Mouse (Mus musculus) embryonic facial prominence, embryonic 15.5 days (tissue): ENCODE data around the gene Rpap1. TPM values are rescaled to one million over a fixed set of nuclear protein-coding genes. Genes with fewer than 3 reads are reported as not detected.

ENCODE experiments used
- ATAC-seq: fragments of 200-750 bp; cut with Nextera tagmentation; 2 replicates; pipeline ENCODE4 v1.8.0; 2017; ENCODE audit warnings: low read depth, moderate TSS enrichment; ENCODE audit not compliant: insufficient number of reproducible peaks, low FRiP score, low TSS enrichment
- H3K27ac ChIP-seq: fragments of 300-500 bp; sonication (generic); replicated peaks from 2 replicates; pipeline ENCODE4 v1.5.1; 2015; ENCODE audit warnings: mild to moderate bottlenecking, inconsistent platforms
- H3K27me3 ChIP-seq: fragments of 300-500 bp; sonication (generic); 2 replicates; pipeline ENCODE4 v1.6.1; 2015; ENCODE audit warnings: inconsistent platforms
- H3K36me3 ChIP-seq: fragments of 300-500 bp; sonication (generic); 2 replicates; pipeline ENCODE4 v1.6.1; 2015; ENCODE audit warnings: mild to moderate bottlenecking, inconsistent platforms
- H3K4me1 ChIP-seq: fragments of 300-500 bp; sonication (generic); 2 replicates; pipeline ENCODE4 v1.6.1; 2015; ENCODE audit warnings: inconsistent platforms
- H3K4me2 ChIP-seq: fragments of 300-500 bp; sonication (generic); replicated peaks from 2 replicates; pipeline ENCODE4 v1.6.1; 2015; ENCODE audit warnings: mild to moderate bottlenecking, inconsistent platforms
- H3K4me3 ChIP-seq: fragments of 300-500 bp; sonication (generic); replicated peaks from 2 replicates; pipeline ENCODE4 v1.5.1; 2015; ENCODE audit warnings: mild to moderate bottlenecking, inconsistent platforms
- H3K9ac ChIP-seq: fragments of 300-500 bp; sonication (generic); 2 replicates; pipeline ENCODE4 v1.6.1; 2015; ENCODE audit warnings: inconsistent platforms
- H3K9me3 ChIP-seq: fragments of 300-500 bp; sonication (generic); replicated peaks from 2 replicates; pipeline ENCODE4 v1.6.1; 2016; ENCODE audit warnings: inconsistent platforms
- WGBS: fragments of 180-500 bp; shearing (Covaris S2); methylation state at CpG from one replicate; pipeline ENCODE4 v1.1.7; 2015; 5-methylcytosine and 5-hydroxymethylcytosine counted together
- polyA plus RNA-seq: library from polyadenylated mRNA; unstranded; fragments of >200 nt; fragmentation: Nextera tagmentation; extraction: Ambion mirVana; gene quantifications from 2 replicates; pipeline ENCODE4 v1.2.1, GENCODE M21; 2015

The Rpap1 gene
- polyA plus RNA-seq, 1 experiment from 2014 or later = 25.8 TPM

DNA sequence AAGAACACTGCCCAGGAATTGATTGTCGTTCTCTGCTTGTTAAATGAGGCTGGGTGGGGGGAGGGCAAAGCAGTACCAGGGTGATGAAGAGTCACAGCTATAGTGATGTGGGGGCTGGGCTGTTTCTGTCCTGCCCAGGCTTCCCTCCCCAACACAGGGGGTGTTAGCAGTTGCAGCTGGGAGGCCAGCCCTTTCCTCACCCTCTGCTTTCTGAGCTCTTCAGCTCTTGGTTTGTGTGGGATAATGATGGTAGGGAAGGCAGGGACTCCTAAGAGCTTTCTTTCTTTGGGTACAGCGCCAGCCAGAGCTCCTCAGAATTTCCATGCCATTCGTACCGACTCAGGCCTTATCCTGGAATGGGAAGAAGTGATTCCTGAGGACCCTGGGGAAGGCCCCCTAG is 21.1 kb upstream of the Rpap1 start:
- WGBS = 21% methylated on average over 4 of the region's 4 CpGs
- no peak overlapping the region for H3K4me3 ChIP-seq
- H3K4me2 ChIP-seq = no peak overlapping the region
- no peak overlapping the region for H3K9ac ChIP-seq
- no peaks in the 10 kb centered on the region for H3K27me3 ChIP-seq
- no peaks in the 10 kb centered on the region for H3K9me3 ChIP-seq
- H3K27ac ChIP-seq = no peak overlapping the region
- peaks cover 74% of the 10 kb centered on the region for H3K36me3 ChIP-seq
- H3K4me1 ChIP-seq = peaks cover 18% of the 10 kb centered on the region; the same call in 1 of the 2 replicates
- no peak for ATAC-seq

DNA sequence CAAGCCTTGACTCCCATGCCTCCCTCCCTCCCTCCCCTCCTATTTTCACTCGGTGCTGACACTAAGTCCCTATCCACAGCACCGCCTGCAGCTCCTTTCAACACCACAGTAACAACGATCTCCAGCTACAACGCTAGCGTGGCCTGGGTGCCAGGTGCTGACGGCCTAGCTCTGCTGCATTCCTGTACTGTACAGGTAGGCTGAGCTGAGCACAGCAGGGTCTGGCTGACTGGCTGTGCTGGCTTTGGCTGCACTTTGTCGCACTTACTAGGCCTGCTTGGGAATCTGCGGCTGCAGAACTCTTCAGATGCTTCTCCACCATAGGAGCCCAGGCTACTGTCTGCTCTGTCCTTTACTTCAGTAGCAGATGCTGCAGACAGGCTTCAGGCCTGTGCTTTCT is 18.2 kb upstream of the Rpap1 start:
- H3K4me3 ChIP-seq = no peak overlapping the region
- WGBS = 57% methylated on average over 8 of the region's 8 CpGs
- H3K27me3 ChIP-seq = no peaks in the 10 kb centered on the region
- no peak overlapping the region for H3K27ac ChIP-seq
- H3K4me1 ChIP-seq = peaks cover 38% of the 10 kb centered on the region
- no peaks in the 10 kb centered on the region for H3K9me3 ChIP-seq
- H3K9ac ChIP-seq = no peak overlapping the region
- ATAC-seq = no peak
- H3K36me3 ChIP-seq = peaks cover 47% of the 10 kb centered on the region
- H3K4me2 ChIP-seq = no peak overlapping the region

DNA sequence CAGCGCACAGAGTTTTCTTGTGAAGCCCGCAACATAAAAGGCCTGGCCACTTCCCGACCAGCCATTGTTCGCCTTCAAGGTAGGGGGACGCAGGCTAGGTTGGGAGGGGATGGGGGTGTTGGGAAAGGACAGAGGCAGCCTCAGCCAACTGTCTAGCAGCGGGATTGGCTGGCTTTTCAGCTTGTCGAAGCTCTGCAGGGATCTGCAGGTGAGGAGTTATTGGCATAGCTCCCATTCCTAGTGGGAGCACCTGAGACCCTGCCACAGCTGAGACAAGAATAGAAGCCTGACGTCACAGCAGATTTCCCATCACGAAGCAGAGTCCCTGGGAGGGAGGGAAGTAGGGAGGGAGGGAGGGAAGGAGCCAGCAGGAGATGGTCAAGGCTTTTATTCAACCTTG is 17.4 kb upstream of the Rpap1 start:
- peaks cover 45% of the 10 kb centered on the region for H3K4me1 ChIP-seq
- 48% methylated on average over 9 of the region's 9 CpGs for WGBS
- H3K27me3 ChIP-seq = no peaks in the 10 kb centered on the region
- H3K9ac ChIP-seq = no peak overlapping the region
- no peaks in the 10 kb centered on the region for H3K9me3 ChIP-seq
- H3K4me2 ChIP-seq = no peak overlapping the region
- H3K4me3 ChIP-seq = no peak overlapping the region
- ATAC-seq = no peak
- H3K27ac ChIP-seq = no peak overlapping the region
- peaks cover 39% of the 10 kb centered on the region for H3K36me3 ChIP-seq

DNA sequence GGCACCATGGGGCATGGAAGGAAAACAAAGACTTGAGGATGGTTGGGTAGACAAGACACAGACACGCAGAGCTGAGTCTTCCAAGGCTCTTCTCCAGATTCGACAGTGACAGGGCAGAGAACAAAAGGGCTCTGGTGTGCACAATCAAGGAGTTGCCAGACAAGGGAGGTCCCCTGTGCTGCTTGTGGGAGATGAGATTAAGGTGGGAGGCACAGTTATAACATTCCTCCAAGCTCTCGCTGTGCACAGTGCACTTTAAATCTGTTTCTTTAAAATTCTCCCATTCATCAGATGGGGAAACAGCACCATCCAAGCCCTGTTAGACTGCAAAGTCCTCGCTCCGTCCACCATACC is 16.9 kb upstream of the Rpap1 start:
- Histone ChIP-seq H3K36me3 (peaks cover 35% of the 10 kb centered on the region), H3K4me1 (peaks cover 45% of the 10 kb centered on the region), H3K4me2 (no peak overlapping the region), H3K9ac (no peak overlapping the region), H3K27me3 (no peaks in the 10 kb centered on the region), H3K9me3 (no peaks in the 10 kb centered on the region), H3K27ac (no peak overlapping the region), H3K4me3 (no peak overlapping the region)
- no peak for ATAC-seq
- 54% methylated on average over 5 of the region's 5 CpGs for WGBS

DNA sequence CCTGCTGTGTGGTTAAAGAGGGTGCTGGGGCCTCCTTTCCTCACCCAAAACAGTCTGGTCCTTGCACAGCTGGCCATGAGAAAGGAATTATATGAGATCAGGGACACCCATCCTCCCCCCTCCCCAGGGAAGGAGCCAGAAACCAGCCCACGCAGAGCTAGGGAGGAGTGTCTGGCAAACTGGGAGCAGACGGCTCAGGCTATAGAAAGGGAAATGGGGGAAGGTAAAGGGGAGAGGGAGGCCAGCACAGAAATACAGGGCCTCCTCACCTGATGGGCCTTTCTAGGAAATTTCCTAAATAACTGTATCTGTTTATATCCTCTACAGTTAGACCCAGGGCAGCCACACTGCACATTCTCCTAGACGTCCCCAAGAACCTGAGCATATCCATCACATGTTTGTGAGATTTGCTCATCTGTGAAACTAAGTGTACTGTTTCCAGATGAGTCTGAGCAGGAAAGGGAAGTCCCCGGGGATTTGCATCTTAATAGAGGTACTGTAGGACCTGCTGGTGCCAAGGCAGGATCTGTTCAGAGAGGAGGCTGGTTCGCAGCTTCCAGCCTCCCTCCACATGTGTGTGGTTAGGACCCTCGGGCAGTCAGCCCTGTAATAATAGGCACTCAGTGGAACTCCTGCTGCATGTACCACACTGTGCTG is 16.4 kb upstream of the Rpap1 start:
- H3K9me3 ChIP-seq = no peaks in the 10 kb centered on the region
- H3K27ac ChIP-seq = 0 out of 2 replicates have a peak overlapping the region, but pooled peaks have one; percentile 22
- no peak for ATAC-seq
- H3K4me1 ChIP-seq = peaks cover 46% of the 10 kb centered on the region
- WGBS = 27% methylated on average over 6 of the region's 6 CpGs
- no peak overlapping the region for H3K4me2 ChIP-seq
- H3K4me3 ChIP-seq = no peak overlapping the region
- no peak overlapping the region for H3K9ac ChIP-seq
- peaks cover 30% of the 10 kb centered on the region for H3K36me3 ChIP-seq
- no peaks in the 10 kb centered on the region for H3K27me3 ChIP-seq

DNA sequence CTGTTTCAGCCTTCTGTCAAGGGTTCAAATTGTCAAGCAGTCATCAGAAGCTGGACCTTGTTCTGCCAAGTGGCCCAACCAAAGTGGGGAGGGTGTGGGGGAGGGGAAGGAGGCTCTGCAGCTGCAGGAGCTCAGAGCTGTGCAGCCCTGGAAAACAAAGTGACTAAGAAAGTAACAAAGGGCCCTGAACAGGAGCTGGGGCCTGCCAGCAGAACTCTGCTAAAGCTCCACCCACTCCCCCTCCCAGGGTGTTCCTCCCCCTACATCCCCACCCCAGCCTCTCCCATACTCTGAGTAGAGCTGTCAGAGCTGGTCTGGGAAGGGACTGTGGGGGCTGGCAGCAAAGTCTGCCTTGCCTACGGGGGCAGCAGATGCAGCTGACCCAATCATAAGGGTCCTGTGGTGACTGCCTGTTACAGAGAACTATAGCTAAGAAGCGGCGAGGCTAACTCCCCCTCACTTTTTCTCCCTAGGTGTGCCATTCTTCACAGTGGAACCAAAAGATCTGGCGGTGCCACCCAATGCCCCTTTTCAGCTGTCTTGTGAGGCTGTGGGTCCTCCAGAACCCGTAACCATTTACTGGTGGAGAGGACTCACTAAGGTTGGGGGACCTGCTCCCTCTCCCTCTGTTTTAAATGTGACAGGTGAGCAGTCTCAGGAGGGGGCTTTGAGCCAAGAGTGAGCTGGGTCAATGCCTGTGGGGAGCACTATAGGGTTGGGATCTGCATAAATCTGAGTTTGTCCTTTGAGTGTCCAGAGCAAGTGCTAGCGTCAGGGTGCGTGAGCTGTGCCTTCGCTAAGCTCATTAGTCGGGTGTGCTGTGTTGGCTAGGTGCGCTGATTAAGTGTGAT is 15.7 kb upstream of the Rpap1 start:
- Histone ChIP-seq H3K4me2 (no peak overlapping the region), H3K9ac (no peak overlapping the region), H3K9me3 (no peaks in the 10 kb centered on the region), H3K27me3 (0 out of 2 replicates have a peak, but pooled peaks cover 6% of the 10 kb centered on the region), H3K4me3 (no peak overlapping the region), H3K36me3 (peaks cover 25% of the 10 kb centered on the region), H3K27ac (0 out of 2 replicates have a peak overlapping the region, but pooled peaks have one; percentile 22), H3K4me1 (peaks cover 52% of the 10 kb centered on the region)
- 0 out of 2 replicates have a peak, but pooled peaks have one; percentile 43 for ATAC-seq
- WGBS = 50% methylated on average over 10 of the region's 10 CpGs

DNA sequence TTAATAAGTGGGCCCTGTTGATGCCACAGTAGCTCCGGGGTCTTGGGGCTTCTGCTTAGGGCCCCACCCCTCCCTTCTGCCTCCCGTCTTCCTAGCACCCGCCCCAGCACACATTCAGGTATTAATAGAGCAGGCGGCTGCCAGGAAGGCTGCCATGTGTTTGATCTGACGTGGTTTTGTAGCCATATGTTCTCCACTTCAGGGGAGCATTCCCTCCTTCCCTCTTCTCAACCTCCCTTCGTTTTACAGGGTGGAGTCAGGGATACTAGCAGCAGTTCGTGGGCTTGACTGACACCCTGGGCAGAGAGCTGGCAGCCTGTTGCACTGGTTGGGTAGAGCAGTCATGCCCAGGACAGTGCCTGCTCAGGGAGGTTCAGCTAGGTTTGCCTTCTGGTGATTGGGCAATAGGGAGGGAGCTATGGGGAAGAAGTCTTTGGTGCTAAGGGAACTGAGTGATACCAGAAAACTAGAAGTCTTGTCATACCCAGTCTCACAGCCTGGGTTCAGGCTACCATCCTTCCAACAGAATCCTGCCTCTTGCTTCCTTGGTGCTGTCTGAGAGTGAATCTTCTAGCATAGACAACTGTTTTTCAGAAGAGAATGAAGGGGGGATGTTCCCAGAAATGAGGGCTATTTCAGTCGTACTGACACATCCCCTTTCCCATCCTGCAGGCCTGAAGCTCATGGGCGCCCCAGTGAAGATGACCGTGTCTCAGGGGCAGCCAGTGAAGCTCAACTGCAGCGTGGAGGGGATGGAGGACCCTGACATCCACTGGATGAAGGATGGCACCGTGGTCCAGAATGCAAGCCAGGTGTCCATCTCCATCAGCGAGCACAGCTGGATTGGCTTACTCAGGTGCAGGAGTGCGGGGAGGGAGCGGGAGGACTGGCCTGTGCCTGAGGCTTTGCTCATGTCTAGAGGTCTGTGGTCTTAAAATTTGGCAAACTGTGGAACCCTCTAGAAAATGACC is 13.8 kb upstream of the Rpap1 start:
- Histone ChIP-seq H3K4me3 (peak overlapping the region; percentile 75), H3K4me2 (peak overlapping the region; percentile 92), H3K4me1 (peaks cover 55% of the 10 kb centered on the region), H3K9ac (no peak overlapping the region; the same call in 1 of the 2 replicates), H3K36me3 (peaks cover 17% of the 10 kb centered on the region), H3K9me3 (no peaks in the 10 kb centered on the region), H3K27me3 (peaks cover 18% of the 10 kb centered on the region), H3K27ac (peak overlapping the region; percentile 61)
- ATAC-seq = no peak
- WGBS = 48% methylated on average over 15 of the region's 15 CpGs

DNA sequence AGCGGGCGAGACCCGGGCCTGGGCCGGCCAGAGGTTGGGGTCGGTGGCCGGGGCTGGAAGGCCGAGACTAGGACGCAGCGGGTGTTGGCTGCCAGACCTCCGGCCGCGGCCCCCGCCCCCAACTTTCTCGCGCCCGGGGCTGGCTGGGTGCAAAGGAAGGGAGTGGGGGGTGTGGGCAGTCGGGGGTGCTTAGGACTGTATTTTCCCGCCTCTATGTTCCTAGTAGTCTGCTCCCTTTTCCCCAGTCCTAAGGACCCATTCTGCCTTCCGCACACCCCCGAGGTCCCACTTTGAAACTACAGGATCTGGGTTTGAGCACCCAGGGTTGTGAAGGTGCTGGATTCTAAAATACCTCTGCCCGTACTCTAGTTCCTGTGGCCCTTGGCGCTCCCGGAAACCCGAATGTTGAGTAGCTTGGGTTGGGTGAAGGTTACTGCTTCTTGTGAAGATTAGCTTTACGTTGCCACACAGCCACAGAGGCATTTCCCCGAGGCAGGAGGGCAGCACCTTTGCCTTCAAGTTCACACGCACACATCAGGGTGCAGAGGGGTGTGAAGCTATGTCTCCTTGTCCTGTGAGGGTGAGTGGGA is 12.7 kb upstream of the Rpap1 start:
- peak; percentile 54; the same call in 1 of the 2 replicates for ATAC-seq
- Histone ChIP-seq H3K9ac (peak overlapping the region; percentile 74), H3K4me1 (peaks cover 51% of the 10 kb centered on the region), H3K36me3 (peaks cover 6% of the 10 kb centered on the region), H3K4me2 (peak overlapping the region; percentile 92), H3K27me3 (peaks cover 18% of the 10 kb centered on the region), H3K9me3 (no peaks in the 10 kb centered on the region), H3K4me3 (peak overlapping the region; percentile 75), H3K27ac (peak overlapping the region; percentile 61)
- under 1% methylated on average over 27 of the region's 27 CpGs for WGBS

DNA sequence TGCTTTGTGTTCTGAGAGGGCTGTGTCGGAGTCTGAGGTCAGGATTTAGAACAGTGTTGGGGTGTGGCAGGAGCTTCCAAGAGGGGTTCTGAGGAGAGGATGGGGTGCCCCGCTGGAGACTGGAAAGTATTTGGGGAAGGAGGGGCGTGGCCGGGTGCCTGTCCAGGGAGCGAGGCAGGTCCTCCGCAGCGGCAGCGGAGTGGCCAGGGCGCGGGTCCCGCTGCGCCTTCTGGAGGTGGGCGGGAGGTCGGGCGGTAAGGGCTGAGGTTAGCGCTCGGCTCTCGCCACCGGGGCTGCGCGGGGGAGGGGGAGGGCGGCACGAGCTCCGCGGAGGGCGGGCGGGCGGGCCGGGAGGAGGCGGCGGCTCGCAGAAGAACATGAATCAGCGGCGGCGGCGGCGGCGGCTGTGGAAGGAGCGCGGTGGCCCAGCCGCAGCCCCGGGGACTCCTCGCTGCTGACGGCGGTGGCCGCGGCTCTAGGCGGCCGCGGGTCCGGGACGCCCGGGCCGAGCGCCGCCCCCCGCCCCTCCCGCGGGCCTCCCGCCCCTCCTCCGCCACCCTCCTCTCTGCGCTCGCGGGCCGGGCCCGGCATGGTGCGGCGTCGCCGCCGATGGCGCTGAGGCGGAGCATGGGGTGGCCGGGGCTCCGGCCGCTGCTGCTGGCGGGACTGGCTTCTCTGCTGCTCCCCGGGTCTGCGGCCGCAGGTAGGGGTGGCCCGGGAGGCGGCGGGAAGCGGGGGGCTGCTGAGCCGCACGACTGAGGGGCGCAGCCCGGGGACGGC is 12.0 kb upstream of the Rpap1 start:
- H3K36me3 ChIP-seq = peaks cover 5% of the 10 kb centered on the region
- WGBS = under 1% methylated on average over 64 of the region's 89 CpGs
- H3K9me3 ChIP-seq = no peaks in the 10 kb centered on the region
- peak; percentile 73 for ATAC-seq
- peak overlapping the region; percentile 75 for H3K4me3 ChIP-seq
- peak overlapping the region; percentile 61 for H3K27ac ChIP-seq
- peaks cover 18% of the 10 kb centered on the region for H3K27me3 ChIP-seq
- peak overlapping the region; percentile 92 for H3K4me2 ChIP-seq
- H3K4me1 ChIP-seq = peaks cover 45% of the 10 kb centered on the region
- peak overlapping the region; percentile 74 for H3K9ac ChIP-seq
